Mouse (Mus musculus): ENCODE results near the gene Ubr2.

Gene Ubr2

GRCm38 (mm10) chr17:46881728-46882127 lies 128.6 kb downstream of the Ubr2 start:
- no peak for DNase-seq (ENCODE audit: low spot score in 2 of 2)

DNA sequence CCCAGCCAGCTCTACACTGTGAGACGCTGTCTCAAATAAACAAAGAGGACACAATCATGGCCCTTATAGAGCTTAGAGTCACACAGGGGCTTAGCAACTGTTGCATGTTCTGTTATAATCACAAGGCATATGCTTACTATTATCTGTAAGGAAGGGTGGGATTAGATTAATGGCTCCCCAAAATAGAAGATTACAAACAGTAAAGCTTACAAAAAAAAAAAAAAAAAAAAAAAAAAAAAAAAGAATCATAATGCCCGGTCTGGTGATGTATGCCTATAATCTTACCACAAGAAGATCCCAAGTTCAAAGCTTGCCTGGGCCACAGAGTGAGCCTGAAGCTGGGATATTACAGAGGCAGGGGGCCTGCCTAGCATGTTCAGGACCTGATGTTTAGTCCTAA lies 130.0 kb downstream of the Ubr2 start:
- DNase-seq (ENCODE audit: low spot score in 2 of 2): no peak

DNA sequence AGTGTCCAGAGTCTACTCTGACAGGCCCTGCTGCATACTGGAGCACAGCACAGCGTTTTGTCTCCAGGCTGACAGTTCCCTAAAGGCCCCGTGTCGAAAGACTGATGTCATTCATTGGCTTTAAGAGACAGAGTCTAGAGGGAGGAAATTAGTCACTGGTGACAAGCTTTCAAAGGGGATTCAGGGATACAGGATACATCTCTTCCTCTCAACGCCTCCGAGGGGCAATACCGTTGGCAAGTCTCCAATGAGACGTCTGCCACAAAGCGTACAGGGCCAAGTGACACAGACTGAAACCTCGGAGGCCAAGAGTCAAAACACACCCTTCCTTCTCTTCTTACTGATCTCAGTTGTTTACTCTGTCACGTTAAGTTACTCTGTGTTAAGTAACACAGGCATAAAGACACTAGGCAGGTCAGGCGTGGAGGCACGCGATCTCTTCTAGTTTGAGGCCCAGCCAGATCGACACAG lies 130.5 kb downstream of the Ubr2 start:
- no peak for DNase-seq (ENCODE audit: low spot score in 2 of 2)
